Mouse (Mus musculus): ENCODE measurements around the gene Pcnx4. TPM values are rescaled to one million over a fixed set of nuclear protein-coding genes. Genes with fewer than 3 reads are reported as not detected.

The Pcnx4 gene
- total RNA-seq (2021) = 1 to 10 TPM; 3.3 to 4.2 TPM

- DNase-seq = peak; percentile 98
- intact Hi-C loops (cut with DNase I) = loop anchor here (5.0 to 10.0 kb wide), 3 partner anchors 126 to 451 kb away; partner anchors contain the start of genes Dhrs7, Jkamp and L3hypdh
Observed at GRCm38 (mm10) chr12:72536021-72536597, at the start of gene Pcnx4. TSS of gene Pcnx4 (plus strand) at chr12:72536383.

- intact Hi-C loops (cut with DNase I) = no loop called here
- no peak for DNase-seq
Observed at GRCm38 (mm10) chr12:72487498-72487897, 48.7 kb upstream of the Pcnx4 start.

GRCm38 (mm10) chr12:72489995-72490394 lies 46.2 kb upstream of the Pcnx4 start:
- intact Hi-C loops (cut with DNase I) = no loop called here
- no peak for DNase-seq

GRCm38 (mm10) chr12:72491063-72491719 lies 45.0 kb upstream of the Pcnx4 start:
- intact Hi-C loops (cut with DNase I) = no loop called here
- no peak for DNase-seq

GRCm38 (mm10) chr12:72496866-72497600 lies 39.1 kb upstream of the Pcnx4 start:
- intact Hi-C loops (cut with DNase I) = no loop called here
- DNase-seq = no peak

GRCm38 (mm10) chr12:72509606-72510005 lies 26.6 kb upstream of the Pcnx4 start:
- intact Hi-C loops (cut with DNase I) = no loop called here
- no peak for DNase-seq

- DNase-seq = no peak
Observed at GRCm38 (mm10) chr12:72515446-72515845, 20.7 kb upstream of the Pcnx4 start.

GRCm38 (mm10) chr12:72518114-72518728 lies 18.0 kb upstream of the Pcnx4 start:
- intact Hi-C loops (cut with DNase I) = loop anchor here (5.0 kb wide), 1 partner anchor 134 kb away; no protein-coding TSS in a partner anchor
- DNase-seq = no peak

More at GRCm38 (mm10) chr12:72515446-72515845, 20.7 kb upstream of the Pcnx4 start:
- intact Hi-C loops (cut with DNase I) = loop anchor here (2.0 to 5.0 kb wide), 3 partner anchors 137 to 457 kb away; no protein-coding TSS in a partner anchor

- DNase-seq = no peak
- intact Hi-C loops (cut with DNase I) = loop anchor here (5.0 kb wide), 1 partner anchor 133 kb away; no protein-coding TSS in a partner anchor
Observed at GRCm38 (mm10) chr12:72519352-72519751, 16.8 kb upstream of the Pcnx4 start.

- intact Hi-C loops (cut with DNase I) = loop anchor here (2.0 to 5.0 kb wide), 2 partner anchors 59 to 132 kb away; no protein-coding TSS in a partner anchor
- DNase-seq = no peak
Observed at GRCm38 (mm10) chr12:72519855-72520254, 16.3 kb upstream of the Pcnx4 start.

- intact Hi-C loops (cut with DNase I) = loop anchor here (2.0 kb wide), 1 partner anchor 60 kb away; no protein-coding TSS in a partner anchor
- peak; percentile 64 to 77 for DNase-seq
Observed at GRCm38 (mm10) chr12:72520645-72521044, 15.5 kb upstream of the Pcnx4 start.

- DNase-seq = no peak
- intact Hi-C loops (cut with DNase I) = no loop called here
Observed at GRCm38 (mm10) chr12:72525588-72525987, 10.6 kb upstream of the Pcnx4 start.

- intact Hi-C loops (cut with DNase I) = loop anchor here (10.0 kb wide), 1 partner anchor 448 kb away; the partner anchor contains the start of genes Jkamp and L3hypdh
- no peak for DNase-seq
Observed at GRCm38 (mm10) chr12:72532303-72532702, 3.9 kb upstream of the Pcnx4 start.

- intact Hi-C loops (cut with DNase I) = loop anchor here (10.0 kb wide), 1 partner anchor 449 kb away; the partner anchor contains the start of genes Jkamp and L3hypdh
- DNase-seq = no peak
Observed at GRCm38 (mm10) chr12:72533986-72534385, 2.2 kb upstream of the Pcnx4 start.

- intact Hi-C loops (cut with DNase I) = loop anchor here (5.0 to 10.0 kb wide), 3 partner anchors 127 to 451 kb away; partner anchors contain the start of genes Dhrs7, Jkamp and L3hypdh
- DNase-seq = no peak
Observed at GRCm38 (mm10) chr12:72535599-72535998, 584 bp upstream of the Pcnx4 start.

GRCm38 (mm10) chr12:72538571-72538970 lies 2.4 kb downstream of the Pcnx4 start:
- DNase-seq = no peak
- intact Hi-C loops (cut with DNase I) = loop anchor here (5.0 to 10.0 kb wide), 3 partner anchors 124 to 454 kb away; partner anchors contain the start of genes Dhrs7, Jkamp and L3hypdh

- DNase-seq = no peak
- intact Hi-C loops (cut with DNase I) = no loop called here
Observed at GRCm38 (mm10) chr12:72554347-72554746, 18.2 kb downstream of the Pcnx4 start.

- intact Hi-C loops (cut with DNase I) = no loop called here
Observed at GRCm38 (mm10) chr12:72564281-72564795, 28.2 kb downstream of the Pcnx4 start.

GRCm38 (mm10) chr12:72582021-72582420 lies 45.8 kb downstream of the Pcnx4 start:
- intact Hi-C loops (cut with DNase I) = loop anchor here (10.0 kb wide), 1 partner anchor 113 kb away; no protein-coding TSS in a partner anchor
- DNase-seq = no peak

More at GRCm38 (mm10) chr12:72564281-72564795, 28.2 kb downstream of the Pcnx4 start:
- no peak for DNase-seq

GRCm38 (mm10) chr12:72583099-72583498 lies 46.9 kb downstream of the Pcnx4 start:
- DNase-seq = no peak
- intact Hi-C loops (cut with DNase I) = loop anchor here (10.0 kb wide), 1 partner anchor 112 kb away; no protein-coding TSS in a partner anchor

Data from heart, postnatal 36 days (tissue).